Mouse (Mus musculus): ENCODE data around the gene Mei4. TPM values are rescaled to one million over a fixed set of nuclear protein-coding genes. Genes with fewer than 3 reads are reported as not detected.
A peak's percentile ranks its signal among the peaks of the same experiment; 100 is the strongest.

Gene Mei4
- polyA plus RNA-seq, 1 experiment from 2014 or later = 0.72 TPM

- Histone ChIP-seq H3K27ac (no peak overlapping the region), H3K27me3 (no peaks in the 10 kb centered on the region), H3K9ac (no peak overlapping the region), H3K9me3 (replicated peaks) (no peaks in the 10 kb centered on the region), H3K4me1 (no peaks in the 10 kb centered on the region), H3K36me3 (ENCODE audit: poor library complexity, severe bottlenecking) (no peaks in the 10 kb centered on the region), H3K4me3 (no peak overlapping the region), H3K4me2 (no peak overlapping the region)
- WGBS = 80% methylated on average over 4 of the region's 4 CpGs
- no peak for ATAC-seq
Observed at GRCm38 (mm10) chr9:82162415-82162814, 298.9 kb downstream of the Mei4 start.

DNA sequence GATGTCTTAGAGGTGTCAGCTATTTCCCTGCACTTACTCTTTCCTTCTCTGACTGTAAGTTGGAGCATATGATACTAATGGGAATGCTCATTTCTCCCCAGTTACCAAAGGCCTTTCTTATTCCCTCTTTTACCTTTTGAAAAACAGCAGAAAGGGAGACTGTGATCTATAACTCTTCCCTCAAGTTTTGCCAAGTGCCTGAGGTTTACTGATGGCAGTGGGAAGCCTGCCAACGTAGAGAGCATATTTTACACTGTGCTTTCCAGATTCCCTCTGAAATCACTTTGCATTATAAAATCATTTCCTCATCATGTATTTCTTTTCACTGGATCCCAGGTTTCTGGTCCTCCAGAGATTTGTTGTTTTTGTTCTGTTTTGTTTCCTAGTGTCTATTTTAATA lies 354.5 kb downstream of the Mei4 start:
- Histone ChIP-seq H3K4me2 (no peak overlapping the region), H3K27ac (no peak overlapping the region), H3K9ac (no peak overlapping the region), H3K9me3 (replicated peaks) (no peaks in the 10 kb centered on the region), H3K36me3 (ENCODE audit: poor library complexity, severe bottlenecking) (no peaks in the 10 kb centered on the region), H3K4me1 (0 out of 2 replicates have a peak, but pooled peaks cover 8% of the 10 kb centered on the region), H3K4me3 (no peak overlapping the region), H3K27me3 (no peaks in the 10 kb centered on the region)
- ATAC-seq = no peak
- 71% methylated on average over 1 of the region's 1 CpGs for WGBS

DNA sequence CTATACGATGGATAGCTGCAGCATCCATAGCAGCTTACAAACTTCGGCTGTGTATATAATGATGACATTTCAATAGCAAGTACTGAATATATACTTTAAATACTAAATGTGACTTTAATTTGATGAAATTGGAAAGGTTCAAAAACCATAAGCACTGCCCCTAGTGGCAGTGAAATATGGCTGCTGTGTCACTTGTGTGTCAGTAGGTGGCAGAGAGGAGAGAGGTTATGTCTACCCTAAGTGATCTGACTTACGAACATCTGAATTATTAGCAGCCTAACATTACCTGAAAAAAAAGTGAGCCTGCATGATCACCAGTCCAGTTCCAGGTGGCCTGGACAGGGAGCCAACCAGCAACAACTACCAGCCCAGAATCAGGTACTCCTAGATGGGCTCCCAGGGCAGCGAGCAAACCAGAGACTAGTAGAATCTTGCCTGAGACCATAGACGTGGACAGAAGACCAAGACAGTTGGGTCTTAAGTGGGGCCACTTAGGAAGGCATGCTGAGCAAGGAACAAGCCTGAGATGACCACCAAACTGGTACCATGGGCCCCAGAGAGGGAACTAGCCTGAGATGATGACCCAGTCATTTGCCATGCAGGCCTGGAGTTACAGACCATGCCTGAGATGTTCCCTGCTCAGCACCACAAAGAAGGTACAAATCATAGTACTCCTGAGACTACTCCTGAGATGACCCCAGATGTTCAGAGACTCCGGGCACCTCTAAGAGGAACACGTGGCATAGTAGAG lies 384.4 kb downstream of the Mei4 start:
- 86% methylated on average over 7 of the region's 7 CpGs for WGBS
- Histone ChIP-seq H3K9me3 (replicated peaks) (no peaks in the 10 kb centered on the region), H3K9ac (no peak overlapping the region), H3K4me1 (no peaks in the 10 kb centered on the region), H3K4me3 (no peak overlapping the region), H3K27me3 (no peaks in the 10 kb centered on the region), H3K27ac (no peak overlapping the region), H3K4me2 (no peak overlapping the region), H3K36me3 (ENCODE audit: poor library complexity, severe bottlenecking) (no peaks in the 10 kb centered on the region)
- ATAC-seq = peak; percentile 33; the same call in 1 of the 2 replicates

Other genes starting within 250 kb of the Mei4 start
- gene Htr1b, start 229.8 kb upstream of the Mei4 start, polyA plus RNA-seq (2015; fragmentation: Nextera tagmentation; extraction: Ambion mirVana) = 0.23 and 0.53 TPM in 2 replicates

Data from forebrain, embryonic 13.5 days (tissue).